Mouse (Mus musculus) lung, postnatal 10 days (tissue): ENCODE results near the gene Prkaca.
"Not testable (repeated sequence)": the region's sequence is repeated elsewhere in the genome, so short reads cannot be mapped to it uniquely, and the experiment has no call there.

Experiments
- DNase-seq: peaks from one replicate; pipeline ENCODE4 v3.0.0; 2021

The Prkaca gene

DNA sequence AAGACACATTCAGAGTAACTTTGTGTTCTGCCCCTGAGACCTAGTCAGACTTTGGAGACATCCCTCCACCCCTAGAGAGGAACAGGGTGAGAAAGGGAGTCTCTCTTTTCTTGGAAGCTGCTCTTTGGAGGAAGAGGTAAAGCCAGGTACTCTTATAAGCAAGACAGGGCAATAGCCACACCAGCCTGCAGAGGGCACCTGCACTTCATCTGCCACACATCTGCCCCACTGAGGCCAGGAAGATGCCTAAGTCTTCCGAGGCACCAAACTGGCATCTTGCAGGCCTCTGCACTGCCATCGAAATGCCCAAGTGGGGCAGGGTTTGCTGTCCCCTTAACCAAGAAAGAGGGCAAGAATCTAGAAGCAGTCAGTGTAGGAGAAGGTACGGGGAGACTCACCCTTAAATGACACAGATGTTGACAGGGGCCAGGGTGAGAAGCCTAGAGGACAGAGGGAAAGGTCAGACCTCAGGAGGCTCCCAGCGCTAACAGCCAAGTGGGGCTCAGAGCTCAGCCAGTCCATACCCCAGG lies 3.4 kb downstream of the Prkaca start:
- peak; percentile 39 for DNase-seq

DNA sequence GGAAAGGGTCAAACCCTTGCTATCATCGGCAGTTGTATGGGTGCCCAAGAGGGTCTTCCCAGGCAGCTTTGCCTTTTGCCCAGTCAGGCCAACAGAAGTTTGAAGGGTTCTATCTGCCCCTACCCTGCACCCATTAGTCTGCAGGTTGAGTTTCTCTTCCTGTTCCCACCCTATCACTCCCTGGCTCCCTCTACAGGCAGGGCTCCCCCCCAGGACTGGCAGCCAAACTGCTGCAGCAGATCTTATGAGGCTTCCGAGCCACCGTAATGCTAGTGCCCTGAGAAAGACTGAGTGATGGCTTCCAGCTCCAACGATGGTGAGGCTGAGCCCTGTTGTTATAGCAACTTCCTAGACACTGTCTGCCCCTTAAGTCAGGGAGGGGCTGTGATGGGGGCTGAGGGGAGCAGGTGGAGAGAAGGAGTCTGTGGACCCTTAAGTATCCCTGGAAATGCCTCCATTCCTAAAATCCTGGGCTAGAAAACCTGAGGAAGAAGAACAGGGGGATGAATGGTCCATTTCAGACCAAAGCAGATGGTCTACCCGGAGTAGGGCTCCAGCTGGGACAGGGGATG lies 4.1 kb downstream of the Prkaca start:
- DNase-seq: no peak

DNA sequence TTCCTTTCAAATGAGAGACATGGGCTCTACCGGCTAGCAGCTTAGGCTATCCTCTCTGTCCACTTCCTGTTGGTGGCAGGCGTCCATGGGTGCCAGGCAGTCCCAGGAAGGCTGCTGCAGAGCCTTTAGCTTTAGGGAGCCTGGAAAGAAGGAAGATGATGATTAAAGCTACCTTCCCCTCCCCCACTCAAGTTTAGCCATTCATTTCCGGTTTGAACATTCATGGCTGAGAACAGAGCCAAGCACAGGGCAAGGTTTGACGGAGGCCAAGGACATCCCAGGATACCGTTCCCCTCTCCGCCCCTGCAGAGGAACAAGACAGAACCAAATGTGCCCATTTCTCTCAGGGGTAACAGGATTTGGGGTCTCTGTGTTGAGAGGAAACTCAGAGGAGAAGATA lies 4.9 kb downstream of the Prkaca start:
- peak; percentile 59 for DNase-seq

DNA sequence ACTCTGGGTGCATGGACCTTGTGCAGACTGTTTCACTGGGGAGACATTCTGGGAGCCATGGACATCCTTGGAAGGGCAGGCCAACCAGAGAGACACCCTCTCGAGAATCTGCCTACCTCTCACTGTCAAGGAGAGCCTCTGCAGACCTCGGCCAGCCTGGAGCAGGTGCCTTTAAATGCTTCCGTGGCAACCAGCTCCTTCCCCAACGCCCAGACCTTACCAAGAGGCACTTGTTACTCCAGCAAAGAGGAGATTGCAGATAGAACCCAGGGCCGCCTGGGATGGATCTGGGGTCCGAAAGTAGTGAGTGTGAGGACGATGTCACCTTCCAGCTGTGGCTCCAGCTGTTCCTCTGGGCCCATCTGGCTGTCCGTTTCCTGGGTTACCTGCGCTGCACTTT lies 5.4 kb downstream of the Prkaca start:
- DNase-seq: no peak

DNA sequence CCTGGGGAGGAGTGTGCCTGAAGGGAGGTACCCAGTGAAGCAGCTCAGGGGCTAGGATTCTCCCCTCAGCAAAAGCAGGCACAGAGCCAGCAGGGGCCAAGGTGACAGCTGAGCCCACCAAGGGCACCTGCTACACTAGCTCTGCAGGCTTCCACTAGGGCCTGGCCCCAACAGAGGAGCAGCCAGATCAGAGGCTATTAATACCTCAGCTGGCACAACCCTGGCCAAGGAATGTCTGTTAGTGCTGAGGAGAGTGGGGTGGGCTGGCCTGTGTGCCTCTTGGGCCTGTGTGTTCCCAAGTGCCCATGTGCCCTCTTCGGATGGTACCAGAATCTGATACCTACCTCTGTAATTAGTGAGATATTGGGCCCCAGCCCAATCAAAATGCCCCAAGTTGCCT lies 7.5 kb downstream of the Prkaca start:
- no peak for DNase-seq

DNA sequence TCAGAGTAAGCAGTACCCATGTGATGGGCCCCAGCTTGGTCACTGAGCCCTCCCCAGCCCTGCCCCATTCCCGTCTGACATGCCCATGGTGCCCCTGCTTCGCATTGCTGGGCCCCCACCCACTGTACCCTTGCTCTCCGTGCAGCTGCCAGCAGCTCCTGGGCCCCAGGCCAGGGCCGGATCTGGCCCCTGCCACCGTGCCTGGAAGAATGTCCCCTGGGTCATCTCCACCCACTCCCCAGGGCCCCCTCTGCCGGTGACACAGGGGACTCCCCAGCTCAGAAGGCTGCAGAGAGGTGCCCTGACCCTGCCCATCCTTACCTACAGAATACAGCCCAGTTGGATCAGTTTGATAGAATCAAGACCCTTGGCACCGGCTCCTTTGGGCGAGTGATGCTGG lies 8.1 kb downstream of the Prkaca start:
- no peak for DNase-seq

DNA sequence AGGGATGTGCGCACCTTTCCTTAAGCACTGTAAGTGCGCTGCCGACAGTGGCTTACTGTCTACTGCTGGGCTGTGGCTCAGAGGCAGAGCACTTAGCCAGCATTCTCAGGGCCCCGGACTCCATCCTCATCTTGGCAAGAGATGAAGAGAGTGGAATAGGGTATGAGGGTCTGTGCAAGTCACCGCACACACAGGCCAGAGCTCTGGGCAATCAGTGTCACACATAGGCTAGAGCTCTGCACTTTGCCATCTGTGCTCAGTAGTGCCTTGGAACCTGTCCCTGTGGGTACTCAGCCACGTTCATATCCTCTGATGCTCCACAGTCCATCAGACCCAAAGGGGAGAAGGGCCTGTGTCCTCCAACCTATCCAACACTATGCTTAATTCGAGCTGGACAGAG lies 8.7 kb downstream of the Prkaca start:
- DNase-seq: no peak

DNA sequence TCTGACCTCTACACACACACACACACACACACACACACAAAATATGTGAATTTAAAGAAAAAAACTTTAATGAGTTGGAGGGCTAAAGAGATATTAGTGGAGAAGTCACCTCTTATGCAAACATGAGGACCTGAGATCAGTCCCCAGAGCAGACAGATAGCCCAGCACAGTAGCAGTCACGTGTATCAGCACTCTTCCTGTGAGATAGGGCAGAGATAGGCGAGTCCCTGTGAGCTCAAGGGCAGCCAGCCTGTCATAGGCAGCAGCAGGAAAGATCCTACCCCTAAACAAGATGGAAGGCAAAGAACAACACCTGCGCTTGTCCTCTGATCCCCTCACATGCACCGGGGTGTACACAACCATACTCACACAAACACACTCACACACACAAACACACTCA lies 9.7 kb downstream of the Prkaca start:
- DNase-seq: no peak

DNA sequence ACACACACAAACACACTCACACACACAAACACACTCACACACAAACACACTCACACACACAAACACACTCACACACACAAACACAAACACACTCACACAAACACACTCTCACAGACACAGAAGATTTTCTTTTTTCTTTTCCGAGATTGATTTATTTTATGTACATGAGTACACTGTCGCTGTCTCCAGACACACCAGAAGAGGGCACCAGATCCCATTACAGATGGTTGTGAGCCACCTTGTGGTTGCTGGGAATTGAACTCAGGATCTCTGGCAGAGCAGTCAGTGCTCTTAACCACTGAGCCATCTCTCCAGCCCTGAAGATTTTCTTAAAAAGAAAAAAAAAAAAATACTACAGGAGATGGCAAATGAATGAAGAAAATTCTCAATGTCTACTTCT lies 10.4 kb downstream of the Prkaca start:
- not testable (repeated sequence) for DNase-seq

DNA sequence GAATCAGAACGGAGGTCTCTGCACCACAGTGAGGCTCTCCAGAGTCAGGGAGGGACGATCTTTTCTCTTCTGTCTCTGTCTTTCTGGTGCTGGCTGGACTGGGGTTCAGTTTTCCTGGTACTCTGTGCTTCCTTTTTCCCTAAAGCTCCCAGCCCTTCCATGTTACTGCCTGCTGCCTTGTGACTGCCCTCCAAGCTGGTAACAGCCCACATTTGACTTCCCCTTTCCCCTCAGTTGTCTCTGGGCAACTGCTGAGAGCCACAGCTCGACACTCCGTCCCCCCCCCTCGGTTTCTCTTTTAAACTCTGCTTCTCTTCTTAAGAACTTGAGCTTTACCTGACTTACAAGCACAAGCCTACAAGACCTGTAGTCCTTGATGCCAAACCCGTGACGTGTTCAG lies 16.4 kb downstream of the Prkaca start:
- no peak for DNase-seq

DNA sequence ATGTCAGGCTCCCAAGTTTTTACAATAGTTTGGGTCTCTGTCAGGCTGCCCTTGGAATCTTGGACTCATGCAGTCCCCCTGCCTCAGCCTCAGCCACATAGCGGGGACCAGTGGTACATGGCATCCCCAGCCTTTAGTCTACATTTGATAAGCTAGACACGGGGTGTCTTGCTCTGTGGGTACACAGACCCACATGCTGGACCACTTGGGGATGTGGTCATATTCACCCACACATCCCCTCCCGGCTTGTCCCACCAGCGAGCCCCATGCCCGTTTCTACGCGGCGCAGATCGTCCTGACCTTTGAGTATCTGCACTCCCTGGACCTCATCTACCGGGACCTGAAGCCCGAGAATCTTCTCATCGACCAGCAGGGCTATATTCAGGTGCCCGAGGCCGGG lies 17.4 kb downstream of the Prkaca start:
- DNase-seq: no peak

DNA sequence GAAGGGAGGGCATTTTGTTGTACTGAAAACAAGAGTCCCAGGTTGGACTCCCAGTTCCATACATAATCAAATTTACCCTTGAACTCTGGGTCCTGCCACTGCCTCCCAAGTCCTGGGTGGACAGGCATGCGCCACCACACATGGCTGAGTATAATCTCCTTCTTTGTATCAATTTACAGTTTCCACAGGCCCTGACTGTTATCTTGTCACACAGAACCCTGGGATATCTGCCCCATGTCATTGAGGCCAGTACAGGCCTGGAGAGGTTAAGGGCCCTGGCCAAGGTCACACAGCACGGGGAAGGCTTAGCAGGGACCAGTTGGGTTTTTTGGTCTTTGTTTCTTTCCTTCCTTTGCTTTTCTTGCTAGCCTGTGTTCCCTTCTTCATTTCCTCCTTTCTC lies 19.7 kb downstream of the Prkaca start:
- no peak for DNase-seq

DNA sequence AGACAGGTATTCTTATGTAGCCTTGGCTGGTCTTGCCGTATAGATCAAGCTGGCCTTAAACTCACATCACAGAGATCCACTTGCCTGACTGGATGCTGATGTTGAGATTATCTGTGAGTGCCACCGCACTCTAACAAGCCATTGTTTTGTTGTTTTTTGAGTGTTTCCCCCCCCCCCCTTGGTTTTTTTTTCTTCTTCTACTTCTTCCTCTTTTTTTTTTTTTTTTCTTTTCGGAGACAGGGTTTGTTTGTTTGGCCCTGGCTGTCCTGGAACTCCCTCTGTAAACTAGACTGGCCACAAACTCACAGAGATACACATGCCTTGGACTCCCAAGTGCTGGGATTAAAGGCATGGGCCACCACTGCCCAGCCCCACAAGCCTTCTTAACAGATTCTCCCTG lies 21.2 kb downstream of the Prkaca start:
- DNase-seq: no peak

DNA sequence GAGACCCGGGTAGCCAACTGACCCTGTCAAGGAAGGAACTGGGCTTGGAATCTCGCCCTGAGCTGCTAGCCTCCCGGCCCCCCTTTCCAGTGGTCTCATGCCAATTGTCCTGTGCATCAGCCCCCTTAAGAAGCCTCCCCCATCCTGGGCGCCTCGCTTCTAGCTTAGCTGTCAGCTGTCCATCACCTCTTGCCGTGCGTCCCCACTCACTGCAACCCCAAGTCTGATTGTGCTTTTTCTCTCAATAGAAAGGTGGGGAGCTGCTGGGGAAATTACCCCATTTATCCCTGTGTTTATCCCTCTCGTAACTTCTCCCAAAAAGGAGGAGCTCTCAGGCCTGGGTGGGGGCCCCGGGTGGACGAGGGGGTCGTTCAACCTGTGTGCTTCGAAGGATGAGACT lies 23.2 kb downstream of the Prkaca start:
- no peak for DNase-seq

DNA sequence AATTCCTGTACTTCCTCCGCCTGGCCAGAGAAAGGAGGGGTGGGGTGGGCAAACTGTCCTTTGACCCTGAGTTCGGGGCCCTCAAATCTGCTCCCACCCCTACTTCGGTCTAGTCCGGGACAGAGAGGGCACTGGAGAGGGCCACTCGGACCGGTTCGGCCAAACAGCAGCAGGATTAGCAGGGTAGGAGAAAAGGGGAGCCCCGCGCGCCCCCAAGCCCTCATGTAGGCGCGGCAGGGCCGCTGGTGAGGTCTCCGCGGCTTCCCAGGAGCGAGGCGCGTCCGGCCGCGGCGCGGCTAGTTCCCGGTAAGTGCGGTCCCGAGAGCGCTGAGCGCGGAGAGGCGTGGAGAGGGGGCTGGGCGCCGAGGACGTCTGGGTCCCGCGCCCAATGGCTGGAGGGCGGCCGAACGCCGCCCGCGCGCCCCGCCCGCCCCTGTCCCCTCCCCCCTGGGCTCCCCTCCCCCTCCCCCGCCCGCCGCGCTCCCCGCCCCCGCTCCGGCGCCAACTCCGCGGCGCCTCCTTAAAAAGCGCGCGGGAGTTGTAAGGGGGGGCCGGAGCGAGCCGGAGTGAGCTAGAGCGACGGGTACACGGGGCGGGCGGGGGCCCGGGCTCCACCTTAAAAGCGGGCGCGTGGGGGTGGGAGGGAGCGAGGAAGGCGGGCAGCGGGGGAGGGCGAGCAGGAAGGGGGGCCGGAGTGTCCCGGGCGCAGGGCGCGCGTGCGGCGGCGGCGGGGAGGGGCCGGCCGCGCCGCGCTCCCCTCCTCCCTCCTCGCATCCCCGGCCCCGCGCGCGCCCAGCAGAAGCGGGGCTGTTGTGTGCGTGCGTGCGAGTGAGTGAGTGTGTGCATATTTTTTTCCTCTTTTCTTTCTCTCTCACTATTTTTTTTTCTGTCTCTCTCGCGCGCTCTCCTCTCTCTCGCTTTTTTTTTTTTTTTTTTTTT lies 24.0 kb downstream of the Prkaca start:
- peak; percentile 94 for DNase-seq

DNA sequence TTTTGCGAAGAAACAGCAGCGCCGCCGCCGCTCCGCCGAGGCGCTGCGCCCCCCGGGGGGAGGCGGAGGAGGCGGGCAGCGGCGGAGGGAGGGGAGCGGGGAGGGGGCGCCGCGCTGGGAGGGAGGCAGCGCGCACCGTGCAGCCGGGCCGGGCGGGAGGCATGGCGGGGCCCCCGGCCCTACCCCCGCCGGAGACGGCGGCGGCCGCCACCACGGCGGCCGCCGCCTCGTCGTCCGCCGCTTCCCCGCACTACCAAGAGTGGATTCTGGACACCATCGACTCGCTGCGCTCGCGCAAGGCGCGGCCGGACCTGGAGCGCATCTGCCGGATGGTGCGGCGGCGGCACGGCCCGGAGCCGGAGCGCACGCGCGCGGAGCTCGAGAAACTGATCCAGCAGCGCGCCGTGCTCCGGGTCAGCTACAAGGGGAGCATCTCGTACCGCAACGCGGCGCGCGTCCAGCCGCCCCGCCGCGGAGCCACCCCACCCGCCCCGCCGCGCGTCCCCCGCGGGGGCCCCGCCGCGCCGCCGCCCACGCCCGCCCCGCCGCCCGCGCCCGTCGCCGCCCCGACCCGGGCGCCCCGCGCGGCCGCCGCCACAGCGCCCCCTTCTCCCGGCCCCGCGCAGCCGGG lies 24.8 kb downstream of the Prkaca start, which contains the start of gene Samd1:
Gene Samd1 (plus strand): TSS at position 162 of the 631 bp plus-strand sequence.
- DNase-seq: peak; percentile 62

DNA sequence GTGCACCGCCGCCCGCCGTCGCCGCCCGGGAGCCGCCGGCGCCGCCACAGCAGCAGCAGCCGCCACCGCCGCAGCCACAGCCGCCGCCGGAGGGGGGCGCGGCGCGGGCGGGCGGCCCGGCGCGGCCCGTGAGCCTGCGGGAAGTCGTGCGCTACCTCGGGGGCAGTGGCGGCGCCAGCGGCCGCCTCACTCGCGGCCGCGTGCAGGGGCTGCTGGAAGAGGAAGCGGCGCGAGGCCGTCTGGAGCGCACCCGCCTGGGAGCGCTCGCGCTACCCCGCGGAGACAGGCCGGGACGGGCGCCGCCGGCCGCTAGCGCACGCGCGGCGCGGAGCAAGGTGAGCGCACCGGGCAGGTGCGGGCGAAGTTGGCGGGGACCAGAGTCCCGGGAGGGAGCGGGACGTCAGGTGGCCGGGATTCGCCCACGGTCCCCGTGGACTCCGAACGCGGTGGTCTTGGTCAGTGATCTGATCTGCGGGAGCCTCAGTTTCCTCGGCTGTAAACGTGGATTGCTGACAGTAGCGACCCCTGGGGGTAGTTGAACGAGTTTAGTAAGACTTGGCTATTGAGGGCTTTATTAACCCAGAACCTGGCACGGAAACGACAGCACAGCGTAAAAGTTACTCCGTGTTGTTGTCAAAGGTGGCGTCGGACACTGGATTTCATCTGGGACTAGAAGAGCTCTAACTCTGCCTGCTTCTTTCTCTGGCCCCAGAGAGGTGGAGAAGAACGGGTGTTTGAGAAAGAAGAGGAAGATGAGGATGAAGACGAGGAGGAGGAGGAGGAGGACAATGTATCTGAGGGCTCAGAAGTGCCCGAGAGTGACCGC lies 25.7 kb downstream of the Prkaca start:
- peak; percentile 74 for DNase-seq

DNA sequence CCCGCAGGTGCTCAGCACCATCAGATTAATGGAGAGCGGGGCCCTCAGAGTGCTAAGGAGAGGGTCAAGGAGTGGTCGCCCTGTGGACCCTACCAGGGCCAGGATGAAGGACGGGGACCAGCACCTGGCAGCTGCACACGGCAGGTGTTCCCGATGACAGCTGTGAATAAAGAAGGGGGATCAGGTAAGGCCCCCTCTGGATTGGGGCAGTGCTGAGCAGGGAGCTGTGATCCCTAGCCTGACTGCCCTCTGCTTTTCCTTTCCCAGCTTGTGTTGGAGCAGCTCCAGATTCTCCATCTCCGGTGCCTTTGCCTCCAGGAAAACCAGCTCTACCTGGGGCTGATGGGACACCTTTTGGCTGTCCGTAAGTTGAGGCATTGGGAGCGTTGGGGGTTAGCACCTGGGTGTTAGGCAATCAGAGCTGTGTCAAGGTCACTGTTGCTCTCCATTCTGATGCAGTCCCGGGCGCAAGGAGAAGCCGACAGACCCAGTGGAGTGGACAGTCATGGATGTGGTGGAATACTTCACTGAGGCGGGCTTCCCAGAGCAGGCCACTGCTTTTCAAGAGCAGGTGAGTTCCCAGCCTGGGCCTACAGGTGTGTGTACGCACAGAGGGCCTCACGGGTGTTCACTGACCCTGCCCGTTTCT lies 26.4 kb downstream of the Prkaca start:
- no peak for DNase-seq

DNA sequence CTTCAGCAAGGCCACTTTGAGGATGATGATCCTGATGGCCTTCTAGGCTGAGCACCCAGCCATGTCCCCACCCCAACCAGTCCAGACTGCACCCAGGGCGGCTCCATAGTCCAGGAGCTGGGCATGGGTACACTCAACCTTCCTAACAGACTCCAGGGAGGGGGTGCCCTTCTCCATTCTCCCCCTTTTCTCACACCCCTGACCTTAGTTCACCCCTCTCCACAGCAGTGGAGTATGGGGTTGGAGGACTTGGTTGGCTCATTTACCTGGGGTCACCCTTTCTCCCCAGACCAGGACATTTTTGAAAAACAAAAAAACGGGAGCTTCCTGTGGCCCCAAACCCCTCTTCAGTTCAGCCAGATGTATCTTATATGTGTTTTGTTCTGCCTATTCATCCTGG lies 27.0 kb downstream of the Prkaca start:
- no peak for DNase-seq

DNA sequence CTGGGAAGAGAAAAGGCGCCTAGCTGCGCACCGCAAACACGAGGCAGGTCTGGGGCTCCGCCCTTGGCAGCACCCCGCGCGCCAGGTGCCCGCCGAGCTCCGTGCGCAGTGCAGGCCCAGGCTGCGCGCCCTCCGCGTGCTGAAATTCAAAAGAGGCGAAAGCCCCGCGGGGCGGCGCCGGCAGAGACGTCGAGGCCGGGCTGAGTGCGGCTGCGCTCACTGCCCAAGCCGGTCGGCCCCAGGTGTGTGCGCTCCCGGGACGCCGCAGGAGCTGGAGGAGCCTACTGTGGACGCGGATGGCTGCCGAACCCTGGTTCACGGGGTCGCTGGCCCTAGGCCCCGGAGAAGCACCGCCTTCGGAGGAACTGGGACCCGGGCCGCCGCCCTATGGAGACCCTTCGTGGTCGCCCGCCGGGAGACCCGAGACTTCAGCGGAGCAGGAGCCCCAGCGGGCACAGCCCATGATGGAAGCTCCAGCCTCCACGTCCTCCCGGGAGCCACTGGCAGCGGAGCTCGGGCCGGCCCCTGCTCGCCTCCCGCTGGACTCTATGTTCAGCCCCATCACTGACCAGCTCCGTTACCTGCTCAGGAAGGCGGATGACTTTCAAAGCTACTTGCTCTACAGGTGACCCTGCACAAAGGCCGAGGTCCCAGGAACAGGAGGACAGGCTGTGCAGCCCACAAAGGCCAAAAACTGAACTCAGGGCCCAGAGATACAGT lies 28.6 kb downstream of the Prkaca start, which contains the start of gene 1700067K01Rik:
Gene 1700067K01Rik (plus strand): TSS at position 222 of the 720 bp plus-strand sequence.
- no peak for DNase-seq

DNA sequence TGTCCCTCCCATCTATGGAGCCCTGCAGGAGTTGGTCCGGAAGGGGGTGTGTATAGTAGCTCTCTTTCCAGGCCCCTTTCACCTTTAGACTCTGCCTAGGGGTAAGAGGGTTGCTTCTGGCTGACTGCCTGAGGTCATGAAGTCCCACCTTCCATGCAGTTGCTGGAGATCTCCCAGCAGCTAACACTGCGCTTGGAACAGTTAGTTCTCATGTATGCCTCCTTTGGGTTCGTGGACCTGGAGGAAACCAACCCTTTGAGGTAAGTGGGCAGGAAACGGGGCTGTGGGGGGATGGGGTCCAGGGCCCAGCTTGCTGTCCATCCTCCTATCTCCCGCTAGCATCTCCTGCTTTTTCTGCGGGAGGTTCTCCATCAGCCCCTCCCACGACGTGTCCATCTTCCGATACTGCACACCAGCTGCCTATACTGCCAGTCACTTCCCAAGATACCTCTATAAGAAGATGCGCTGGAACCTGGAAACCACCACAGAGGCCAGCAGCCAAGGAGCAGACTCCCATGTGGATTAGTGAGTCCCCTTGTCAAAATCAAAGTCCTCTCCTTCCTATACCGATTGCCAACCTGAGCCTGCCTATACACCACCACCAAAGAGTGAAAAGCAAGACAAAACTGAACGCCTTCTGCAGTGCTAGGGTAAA lies 30.3 kb downstream of the Prkaca start:
- DNase-seq: no peak
